Mouse (Mus musculus) naive thymus-derived CD4-positive, alpha-beta T cell, adult 2 months (primary cell): ENCODE results near the gene Kank2.
"Not testable (repeated sequence)": the region's sequence is repeated elsewhere in the genome, so short reads cannot be mapped to it uniquely, and the experiment has no call there.

Experiments
- DNase-seq: peaks from one replicate; pipeline ENCODE4 v3.0.0-alpha.2; 2011; ENCODE audit warnings: low read depth

Kank2 gene

GRCm38 (mm10) chr9:21784517-21785307 lies 13.8 kb downstream of the Kank2 start:
- no peak for DNase-seq

- no peak for DNase-seq
Measured at GRCm38 (mm10) chr9:21781657-21782468, 16.7 kb downstream of the Kank2 start.

- no peak for DNase-seq
Measured at GRCm38 (mm10) chr9:21777726-21778125, 20.8 kb downstream of the Kank2 start.

- DNase-seq = no peak
Measured at GRCm38 (mm10) chr9:21774353-21774752, 24.2 kb downstream of the Kank2 start.

- DNase-seq = not testable (repeated sequence)
Measured at GRCm38 (mm10) chr9:21773396-21773795, 25.1 kb downstream of the Kank2 start.

- DNase-seq = no peak
Measured at GRCm38 (mm10) chr9:21769558-21770183, 28.9 kb downstream of the Kank2 start.

- no peak for DNase-seq
Measured at GRCm38 (mm10) chr9:21768511-21769411, 29.8 kb downstream of the Kank2 start.

- DNase-seq = no peak
Measured at GRCm38 (mm10) chr9:21767896-21768295, 30.6 kb downstream of the Kank2 start.

- DNase-seq = no peak
Measured at GRCm38 (mm10) chr9:21764084-21764999, 34.2 kb downstream of the Kank2 start.

GRCm38 (mm10) chr9:21762135-21762534 lies 36.4 kb downstream of the Kank2 start:
- no peak for DNase-seq

GRCm38 (mm10) chr9:21760155-21761088 lies 38.1 kb downstream of the Kank2 start, which contains the start of gene Spc24:
Gene Spc24, minus strand, starts transcription at chr9:21760303.
- peak; percentile 98 for DNase-seq

GRCm38 (mm10) chr9:21759718-21760117 lies 38.8 kb downstream of the Kank2 start:
- DNase-seq = no peak

GRCm38 (mm10) chr9:21758576-21759529 lies 39.7 kb downstream of the Kank2 start:
- peak; percentile 16 for DNase-seq

GRCm38 (mm10) chr9:21754516-21755321 lies 43.8 kb downstream of the Kank2 start:
- no peak for DNase-seq

GRCm38 (mm10) chr9:21754003-21754402 lies 44.5 kb downstream of the Kank2 start:
- DNase-seq = no peak

- no peak for DNase-seq
Measured at GRCm38 (mm10) chr9:21752252-21752792, 46.2 kb downstream of the Kank2 start.

GRCm38 (mm10) chr9:21751347-21751746 lies 47.2 kb downstream of the Kank2 start:
- DNase-seq = no peak
